Mouse (Mus musculus): Measurements from ENCODE around the gene Gm9922. TPM values are rescaled to one million over a fixed set of nuclear protein-coding genes. Genes with fewer than 3 reads are reported as not detected.

Gene Gm9922
- polyA plus RNA-seq, 1 experiment from 2014 or later, result not detected

DNA sequence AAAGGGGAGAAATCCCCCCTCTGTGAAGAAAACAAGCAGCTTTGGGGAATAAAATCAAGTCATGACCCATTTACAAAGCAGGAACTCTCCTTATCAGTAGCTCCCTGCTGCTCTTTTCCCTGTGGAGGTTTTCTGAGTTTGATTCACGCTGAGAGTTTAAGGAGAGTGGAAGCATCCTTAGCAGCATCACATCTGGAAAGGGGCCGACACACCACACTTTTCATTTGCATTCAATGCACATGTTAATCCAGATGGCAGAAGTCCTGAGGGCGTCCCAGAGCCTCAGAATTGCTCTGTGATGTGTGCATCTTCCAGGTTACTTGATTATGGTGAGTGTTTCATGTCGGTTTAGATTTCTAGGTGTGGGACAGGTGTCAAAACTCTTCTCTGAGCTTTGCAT, 25.8 kb upstream of the Gm9922 start:
- 33% methylated on average over 4 of the region's 4 CpGs for WGBS
- H3K9ac ChIP-seq, result no peak overlapping the region

DNA sequence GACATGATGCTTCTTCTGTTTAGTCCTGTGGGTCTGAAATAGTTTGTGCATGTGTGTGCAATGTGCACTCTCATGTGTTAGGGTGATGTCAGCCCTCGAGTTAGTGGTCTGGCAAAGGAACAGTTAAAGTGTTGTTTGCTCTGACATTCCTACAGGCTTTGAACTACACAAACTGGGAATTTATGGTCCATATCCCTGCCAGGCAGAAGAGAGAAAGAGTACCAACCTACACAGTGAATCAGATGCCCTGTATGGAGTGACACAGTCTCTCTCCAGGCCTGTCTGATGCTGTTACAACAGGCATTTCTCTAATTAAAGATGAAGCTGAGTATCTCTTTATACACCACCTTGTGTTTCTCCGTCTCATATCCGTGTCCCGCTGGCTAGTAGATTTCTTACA, 21.3 kb upstream of the Gm9922 start:
- H3K9me3 ChIP-seq (ENCODE audit: control insufficient read depth, low read length), result no peaks in the 10 kb centered on the region
- H3K4me2 ChIP-seq (replicated peaks), result no peak overlapping the region
- no peaks in the 10 kb centered on the region for H3K27me3 ChIP-seq (ENCODE audit: control insufficient read depth, insufficient read depth, low read length)
- DNase-seq (ENCODE audit: low spot score), result no peak
- WGBS, result 86% methylated on average over 4 of the region's 4 CpGs
- H3K36me3 ChIP-seq (replicated peaks; ENCODE audit: control insufficient read depth, insufficient read depth), result no peaks in the 10 kb centered on the region
- no peak overlapping the region for H3K27ac ChIP-seq
- ATAC-seq (ENCODE audit: low FRiP score), result no peak
- no peak overlapping the region for H3K4me3 ChIP-seq (replicated peaks; ENCODE audit: low read length)
- no peak overlapping the region for H3K9ac ChIP-seq
- H3K4me1 ChIP-seq (replicated peaks; ENCODE audit: control insufficient read depth, insufficient read depth, low read length), result 0 out of 2 replicates have a peak, but pooled peaks cover 3% of the 10 kb centered on the region

More for the DNA sequence above, 25.8 kb upstream of the Gm9922 start:
- Histone ChIP-seq H3K27me3 (ENCODE audit: control insufficient read depth, insufficient read depth, low read length) (no peaks in the 10 kb centered on the region), H3K4me3 (replicated peaks; ENCODE audit: low read length) (no peak overlapping the region), H3K4me1 (replicated peaks; ENCODE audit: control insufficient read depth, insufficient read depth, low read length) (0 out of 2 replicates have a peak, but pooled peaks cover 3% of the 10 kb centered on the region), H3K27ac (no peak overlapping the region), H3K36me3 (replicated peaks; ENCODE audit: control insufficient read depth, insufficient read depth) (no peaks in the 10 kb centered on the region), H3K4me2 (replicated peaks) (no peak overlapping the region), H3K9me3 (ENCODE audit: control insufficient read depth, low read length) (no peaks in the 10 kb centered on the region)
- ATAC-seq (ENCODE audit: low FRiP score) (no peak), DNase-seq (ENCODE audit: low spot score) (peak; percentile 29)

DNA sequence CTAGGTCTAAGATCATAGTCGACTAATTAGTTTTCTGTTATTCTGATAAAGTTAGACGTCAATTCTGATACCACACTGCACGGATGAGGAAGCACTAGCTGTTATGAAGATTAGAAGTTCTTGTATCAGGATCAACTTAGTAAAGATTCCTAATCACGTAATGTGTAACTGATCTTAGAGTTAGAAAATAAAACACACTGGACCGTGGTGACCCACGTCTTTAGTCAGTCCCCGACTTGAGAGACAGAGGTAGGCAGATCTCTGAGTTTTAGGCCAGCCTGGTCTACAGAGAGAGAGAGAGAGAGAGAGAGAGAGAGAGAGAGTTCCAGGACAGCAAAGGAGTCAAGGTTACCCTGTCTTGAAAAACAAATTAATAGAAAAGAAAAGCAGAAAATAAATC, 18.8 kb upstream of the Gm9922 start:
- Histone ChIP-seq H3K4me1 (replicated peaks; ENCODE audit: control insufficient read depth, insufficient read depth, low read length) (no peaks in the 10 kb centered on the region), H3K27me3 (ENCODE audit: control insufficient read depth, insufficient read depth, low read length) (no peaks in the 10 kb centered on the region), H3K4me3 (replicated peaks; ENCODE audit: low read length) (no peak overlapping the region), H3K4me2 (replicated peaks) (no peak overlapping the region), H3K9ac (no peak overlapping the region), H3K27ac (no peak overlapping the region), H3K36me3 (replicated peaks; ENCODE audit: control insufficient read depth, insufficient read depth) (no peaks in the 10 kb centered on the region), H3K9me3 (ENCODE audit: control insufficient read depth, low read length) (no peaks in the 10 kb centered on the region)
- 89% methylated on average over 7 of the region's 7 CpGs for WGBS
- DNase-seq (ENCODE audit: low spot score) (no peak), ATAC-seq (ENCODE audit: low FRiP score) (no peak)

DNA sequence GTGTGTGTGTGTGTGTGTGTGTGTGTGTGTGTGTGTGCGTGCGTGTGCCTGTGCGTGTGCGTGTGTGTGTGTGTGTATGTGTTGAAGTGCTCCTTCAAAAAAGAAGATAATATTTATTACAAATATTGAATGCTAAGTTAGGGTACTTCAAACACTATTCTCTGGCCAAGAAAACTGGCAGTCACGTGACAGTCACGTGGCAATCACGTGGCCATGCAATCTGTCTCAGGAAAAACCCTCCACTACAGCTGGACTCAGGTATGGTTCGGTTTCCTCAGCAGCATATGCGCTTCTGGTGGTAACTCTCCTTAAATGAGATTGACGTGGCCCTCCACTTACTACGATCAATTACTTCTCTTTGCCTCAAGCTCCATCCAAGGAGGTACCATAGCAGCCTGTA, 18.2 kb upstream of the Gm9922 start:
- ATAC-seq (ENCODE audit: low FRiP score), result no peak
- no peaks in the 10 kb centered on the region for H3K36me3 ChIP-seq (replicated peaks; ENCODE audit: control insufficient read depth, insufficient read depth)
- H3K4me2 ChIP-seq (replicated peaks), result no peak overlapping the region
- no peaks in the 10 kb centered on the region for H3K27me3 ChIP-seq (ENCODE audit: control insufficient read depth, insufficient read depth, low read length)
- no peak overlapping the region for H3K9ac ChIP-seq
- H3K4me1 ChIP-seq (replicated peaks; ENCODE audit: control insufficient read depth, insufficient read depth, low read length), result no peaks in the 10 kb centered on the region
- WGBS, result 97% methylated on average over 11 of the region's 11 CpGs
- H3K27ac ChIP-seq, result no peak overlapping the region
- no peak for DNase-seq (ENCODE audit: low spot score)
- H3K9me3 ChIP-seq (ENCODE audit: control insufficient read depth, low read length), result no peaks in the 10 kb centered on the region
- H3K4me3 ChIP-seq (replicated peaks; ENCODE audit: low read length), result no peak overlapping the region

DNA sequence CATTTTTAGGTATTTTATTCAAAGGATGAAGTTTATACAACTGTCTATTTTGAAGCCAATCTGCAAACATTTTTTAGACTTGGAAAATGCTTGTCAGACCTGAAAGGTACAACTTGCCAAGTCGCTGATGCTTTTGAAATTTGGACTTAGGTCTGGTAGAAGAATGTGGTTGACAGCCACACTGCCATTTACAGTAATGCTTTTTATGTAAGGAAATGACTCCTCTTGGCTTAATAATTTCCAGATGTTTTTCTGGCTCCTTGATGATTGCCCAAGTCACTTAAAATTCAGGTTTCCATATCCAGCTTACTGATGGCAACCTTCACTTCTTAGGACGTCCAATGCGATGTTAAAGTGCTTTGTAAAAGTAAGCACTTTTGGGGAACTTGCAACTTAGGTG, 17.0 kb upstream of the Gm9922 start:
- no peak overlapping the region for H3K27ac ChIP-seq
- no peaks in the 10 kb centered on the region for H3K4me1 ChIP-seq (replicated peaks; ENCODE audit: control insufficient read depth, insufficient read depth, low read length)
- DNase-seq (ENCODE audit: low spot score), result no peak
- no peak overlapping the region for H3K9ac ChIP-seq
- WGBS, result 89% methylated on average over 3 of the region's 3 CpGs
- no peak overlapping the region for H3K4me3 ChIP-seq (replicated peaks; ENCODE audit: low read length)
- no peak overlapping the region for H3K4me2 ChIP-seq (replicated peaks)
- ATAC-seq (ENCODE audit: low FRiP score), result no peak
- H3K9me3 ChIP-seq (ENCODE audit: control insufficient read depth, low read length), result no peaks in the 10 kb centered on the region
- H3K36me3 ChIP-seq (replicated peaks; ENCODE audit: control insufficient read depth, insufficient read depth), result no peaks in the 10 kb centered on the region
- H3K27me3 ChIP-seq (ENCODE audit: control insufficient read depth, insufficient read depth, low read length), result no peaks in the 10 kb centered on the region

DNA sequence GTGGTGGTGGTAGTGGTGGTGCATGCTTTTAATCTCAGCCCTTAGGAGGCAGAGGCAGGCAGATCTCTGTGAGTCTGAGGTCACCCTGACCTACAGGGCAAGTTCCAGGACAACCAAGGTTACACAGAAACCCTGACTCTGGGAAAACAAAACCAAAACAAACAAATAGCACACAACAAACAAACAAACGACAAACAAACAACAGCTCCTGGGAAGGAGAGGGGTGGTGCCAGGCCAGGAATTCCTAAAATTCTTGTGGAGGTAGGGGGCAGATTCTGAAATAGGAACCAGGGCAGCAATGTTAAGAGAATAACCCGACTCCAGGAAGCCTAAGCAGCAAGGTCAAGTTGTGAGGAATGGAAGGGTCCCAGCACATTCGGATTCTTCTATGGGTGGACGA, 7.9 kb upstream of the Gm9922 start:
- H3K9me3 ChIP-seq (ENCODE audit: control insufficient read depth, low read length), result no peaks in the 10 kb centered on the region
- WGBS, result 86% methylated on average over 4 of the region's 4 CpGs
- H3K27me3 ChIP-seq (ENCODE audit: control insufficient read depth, insufficient read depth, low read length), result no peaks in the 10 kb centered on the region; the same call in 1 of the 2 replicates
- no peaks in the 10 kb centered on the region for H3K36me3 ChIP-seq (replicated peaks; ENCODE audit: control insufficient read depth, insufficient read depth)
- H3K4me3 ChIP-seq (replicated peaks; ENCODE audit: low read length), result no peak overlapping the region
- no peak overlapping the region for H3K9ac ChIP-seq
- H3K4me1 ChIP-seq (replicated peaks; ENCODE audit: control insufficient read depth, insufficient read depth, low read length), result no peaks in the 10 kb centered on the region
- no peak overlapping the region for H3K27ac ChIP-seq
- H3K4me2 ChIP-seq (replicated peaks), result no peak overlapping the region
- DNase-seq (ENCODE audit: low spot score) (no peak), ATAC-seq (ENCODE audit: low FRiP score) (no peak)

DNA sequence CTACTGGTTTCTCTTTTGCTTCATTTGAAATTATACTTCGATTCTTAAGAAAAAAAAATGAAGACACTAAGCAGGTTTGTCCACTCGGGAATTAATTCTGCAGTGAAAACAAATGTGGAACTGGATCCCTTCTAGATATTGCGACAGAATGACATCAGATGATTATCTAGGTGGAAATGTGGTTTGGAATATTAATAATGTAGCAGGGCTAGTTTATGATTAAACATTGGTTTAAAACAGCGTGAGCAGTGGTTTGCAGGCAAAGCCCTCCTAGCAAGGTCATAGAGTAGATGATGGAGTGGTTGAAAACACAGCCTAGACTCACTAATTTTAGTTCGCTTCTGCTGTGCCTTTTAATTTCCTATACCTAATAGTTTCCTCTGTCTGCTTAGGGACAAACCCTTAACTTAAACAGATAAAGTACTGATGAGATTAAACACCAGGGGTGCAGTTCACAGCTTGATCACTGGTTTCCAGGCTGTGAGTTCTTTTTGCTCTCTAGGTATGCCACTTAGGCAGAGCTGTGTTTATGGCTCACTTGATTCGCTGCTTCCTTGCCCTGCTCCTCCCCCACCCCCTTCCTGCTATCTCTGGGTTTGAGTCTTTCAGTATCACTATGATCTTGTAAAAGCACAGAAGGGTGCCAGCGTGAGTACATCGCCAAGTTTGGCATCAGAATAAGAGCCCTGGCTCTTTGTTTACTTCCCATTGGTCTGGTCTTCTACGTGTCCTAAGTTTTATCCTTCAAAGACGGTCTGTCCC, 4.1 kb upstream of the Gm9922 start:
- ATAC-seq (ENCODE audit: low FRiP score), result no peak

DNA sequence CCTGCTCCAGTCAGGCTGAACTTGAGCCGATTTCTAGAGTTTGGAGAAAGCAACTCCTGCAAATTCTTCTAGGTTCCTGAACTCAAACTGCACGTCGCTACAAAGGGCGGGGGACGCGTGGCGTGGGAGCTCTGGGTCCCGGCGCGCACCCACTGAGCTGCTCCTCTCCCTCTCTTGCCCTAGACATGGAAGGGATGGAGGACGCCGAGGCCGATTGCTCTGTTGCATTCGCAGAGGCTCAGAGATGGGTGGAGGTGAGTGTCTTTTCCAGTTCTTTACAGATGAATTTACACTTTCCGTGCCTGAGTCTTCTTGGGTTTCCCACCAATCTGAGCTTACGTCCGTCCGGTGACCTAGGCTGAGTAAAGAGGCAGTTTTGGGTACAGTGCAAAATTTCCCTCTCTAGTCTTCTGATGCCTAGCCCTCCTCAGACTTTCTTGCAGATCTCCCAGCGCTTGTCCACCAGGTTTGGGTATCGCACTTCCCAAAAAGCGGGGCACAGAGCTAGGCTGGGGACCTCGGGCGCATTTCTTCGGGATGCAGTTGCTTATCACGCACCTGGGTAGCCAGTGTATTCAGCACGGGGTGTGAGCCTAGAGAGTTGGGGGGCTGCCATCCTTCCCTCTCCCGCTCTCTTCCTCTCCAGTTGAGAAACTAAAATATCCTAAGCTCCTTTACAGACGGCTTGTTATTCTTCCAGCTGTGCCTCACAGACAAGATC, 518 bp upstream of the Gm9922 start:
- Histone ChIP-seq H3K36me3 (replicated peaks; ENCODE audit: control insufficient read depth, insufficient read depth) (no peaks in the 10 kb centered on the region), H3K9ac (peak overlapping the region; percentile 65; the same call in 1 of the 2 replicates), H3K9me3 (ENCODE audit: control insufficient read depth, low read length) (no peaks in the 10 kb centered on the region), H3K4me3 (replicated peaks; ENCODE audit: low read length) (peak overlapping the region; percentile 57), H3K4me1 (replicated peaks; ENCODE audit: control insufficient read depth, insufficient read depth, low read length) (peaks cover 10% of the 10 kb centered on the region), H3K27me3 (ENCODE audit: control insufficient read depth, insufficient read depth, low read length) (peaks cover 41% of the 10 kb centered on the region), H3K4me2 (replicated peaks) (peak overlapping the region; percentile 99), H3K27ac (no peak overlapping the region)
- 1% methylated on average over 28 of the region's 28 CpGs for WGBS
- ATAC-seq (ENCODE audit: low FRiP score) (peak; percentile 41; the same call in 1 of the 2 replicates), DNase-seq (ENCODE audit: low spot score) (no peak)

More for the DNA sequence above, 4.1 kb upstream of the Gm9922 start:
- Histone ChIP-seq H3K27me3 (ENCODE audit: control insufficient read depth, insufficient read depth, low read length) (peaks cover 26% of the 10 kb centered on the region), H3K4me1 (replicated peaks; ENCODE audit: control insufficient read depth, insufficient read depth, low read length) (peaks cover 10% of the 10 kb centered on the region), H3K36me3 (replicated peaks; ENCODE audit: control insufficient read depth, insufficient read depth) (no peaks in the 10 kb centered on the region), H3K4me3 (replicated peaks; ENCODE audit: low read length) (no peak overlapping the region), H3K4me2 (replicated peaks) (no peak overlapping the region), H3K27ac (no peak overlapping the region), H3K9ac (no peak overlapping the region), H3K9me3 (ENCODE audit: control insufficient read depth, low read length) (no peaks in the 10 kb centered on the region)
- DNase-seq (ENCODE audit: low spot score), result no peak
- WGBS, result 30% methylated on average over 10 of the region's 10 CpGs

DNA sequence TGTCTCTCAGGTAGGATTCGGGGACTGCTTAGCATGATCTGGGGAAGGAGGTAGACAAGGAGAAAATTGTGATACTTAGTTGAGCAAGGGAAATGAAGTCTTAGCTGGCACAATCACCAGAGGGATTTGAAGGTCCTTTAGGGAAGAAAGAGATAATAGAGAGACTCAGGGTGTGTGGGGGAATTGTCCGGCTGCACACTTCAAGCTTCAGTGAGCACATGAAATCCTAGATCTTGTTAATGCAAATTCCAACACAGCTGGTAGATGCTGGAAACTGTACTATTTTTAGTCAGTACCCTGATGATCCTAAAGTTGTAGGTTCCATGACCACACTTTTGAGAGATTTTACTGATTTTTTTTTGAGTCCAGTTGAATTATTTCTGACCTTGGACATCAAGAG, 15.2 kb downstream of the Gm9922 start:
- H3K27ac ChIP-seq, result no peak overlapping the region
- H3K36me3 ChIP-seq (replicated peaks; ENCODE audit: control insufficient read depth, insufficient read depth), result no peaks in the 10 kb centered on the region
- H3K4me2 ChIP-seq (replicated peaks), result no peak overlapping the region
- DNase-seq (ENCODE audit: low spot score) (no peak), ATAC-seq (ENCODE audit: low FRiP score) (no peak)
- no peaks in the 10 kb centered on the region for H3K27me3 ChIP-seq (ENCODE audit: control insufficient read depth, insufficient read depth, low read length)
- 56% methylated on average over 2 of the region's 2 CpGs for WGBS
- H3K4me3 ChIP-seq (replicated peaks; ENCODE audit: low read length), result no peak overlapping the region
- H3K4me1 ChIP-seq (replicated peaks; ENCODE audit: control insufficient read depth, insufficient read depth, low read length), result no peaks in the 10 kb centered on the region
- H3K9ac ChIP-seq, result no peak overlapping the region
- H3K9me3 ChIP-seq (ENCODE audit: control insufficient read depth, low read length), result no peaks in the 10 kb centered on the region

Data from hindbrain, embryonic 14.5 days (tissue).